Mouse (Mus musculus): ENCODE measurements around the gene Lgmn. TPM values are rescaled to one million over a fixed set of nuclear protein-coding genes. Genes with fewer than 3 reads are reported as not detected.

The Lgmn gene
- 10 to 100 TPM; 15.0 to 17.0 TPM for total RNA-seq (2023)

GRCm38 (mm10) chr12:102439632-102440023, at the start of gene Lgmn:
Gene Lgmn, minus strand, starts transcription at chr12:102439813.

DNA sequence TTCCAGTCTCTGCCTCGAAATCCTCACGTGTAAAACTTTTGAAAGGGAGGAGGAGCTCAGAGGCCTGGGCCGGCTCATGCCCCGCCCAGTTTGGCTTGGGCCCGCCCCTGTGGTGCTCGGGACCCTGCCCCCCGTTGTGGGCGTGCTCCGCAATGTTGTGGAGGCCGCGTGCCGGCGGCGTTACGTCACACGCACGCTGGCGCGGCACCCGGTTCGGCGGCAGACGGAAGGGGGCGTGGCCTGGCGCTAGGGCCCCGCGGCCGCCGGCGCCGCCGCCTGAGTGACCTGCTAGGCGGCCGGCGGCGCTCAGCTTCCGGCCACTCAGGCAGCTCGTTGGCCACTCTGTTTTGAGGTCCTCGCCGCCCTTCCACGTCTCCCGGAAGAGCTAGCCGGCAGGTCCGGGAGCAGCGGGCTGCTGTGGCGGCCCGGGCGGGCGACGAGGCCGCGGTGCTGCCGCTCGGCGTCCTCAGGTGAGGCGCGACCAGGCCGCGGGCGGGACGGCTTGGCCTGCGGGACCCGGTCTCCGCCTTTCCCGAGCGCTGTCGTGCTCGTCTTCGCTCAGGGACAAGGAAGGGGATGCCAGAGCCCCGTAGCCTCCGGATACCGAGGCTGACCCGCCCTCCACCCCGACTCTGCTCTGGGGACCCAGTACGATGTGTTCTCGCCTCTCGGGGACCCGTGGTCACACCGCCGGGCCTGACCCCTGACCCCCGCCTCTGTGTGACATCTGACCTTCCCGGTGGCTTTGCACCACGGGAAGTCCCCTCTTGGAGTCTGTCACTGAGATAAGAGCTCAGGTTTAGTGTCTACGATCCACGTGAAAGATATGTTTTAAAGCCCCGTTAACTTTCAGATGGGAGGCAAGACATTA, 29.5 kb upstream of the Lgmn start, which contains the start of gene Golga5:
Golga5 (plus strand) TSS at position 242 of the 871 bp plus-strand sequence.

Other genes with a start within 250 kb of the Lgmn start
- gene Rin3, start 156.8 kb downstream of the Lgmn start, total RNA-seq (2023), result 100 to 1,000 TPM; 338 to 411 TPM
- gene Golga5, start 29.3 kb upstream of the Lgmn start, total RNA-seq (2023), result 10 to 100 TPM; 27.7 to 27.8 TPM
- not detected for gene Chga, start 115.2 kb upstream of the Lgmn start, total RNA-seq (2023)

Data from neutrophil, adult 83 days (primary cell).